Mouse (Mus musculus) olfactory bulb, adult 2 months (tissue): Measurements from ENCODE around the gene Ahcyl2.

ENCODE experiments used
- CTCF ChIP-seq: fragments of 200-500 bp; IDR thresholded peaks from 2 replicates; pipeline ENCODE4 v1.5.1; 2012; ENCODE audit warnings: low read depth, mild to moderate bottlenecking, low read length, moderate library complexity; ENCODE audit not compliant: insufficient read depth
- POLR2A ChIP-seq: fragments of 200-500 bp; IDR thresholded peaks from 2 replicates; pipeline ENCODE4 v1.6.1; 2012; ENCODE audit warnings: mild to moderate bottlenecking, low read depth, low read length, moderate library complexity; ENCODE audit not compliant: insufficient read depth

GRCm38 (mm10) chr6:29847643-29848166 is 79.9 kb downstream of the Ahcyl2 start:
- TF ChIP-seq POLR2A (no peak), CTCF (no peak)
